Comparison of ENCODE assay signal across 8 mouse cellular contexts in genomic region chr13:56113431-56114248, GRCm38 (mm10). TPM values are rescaled to one million over a fixed set of nuclear protein-coding genes. Genes with fewer than 3 reads are reported as not detected.
DNase-seq lines count a peak whose midpoint lies in the region; ATAC-seq and TF ChIP-seq lines count a peak whose summit lies in the region.

No protein-coding gene starts in this region.

- no peaks in the 10 kb centered on the region for H3K9me3 ChIP-seq in intestine, postnatal 0 days (ENCODE audit: control insufficient read depth)

- no peak overlapping the region; the same call in 1 of the 2 replicates for H3K4me2 ChIP-seq in intestine, postnatal 0 days (replicated peaks; ENCODE audit: low read depth)

- H3K9ac ChIP-seq in intestine, postnatal 0 days (ENCODE audit: low read depth, low read length), result no peak overlapping the region

- TF ChIP-seq CTCF in intestine, postnatal 0 days (IDR thresholded peaks at IDR 0.05; ENCODE audit: low read depth), result no peak

- no peak overlapping the region for H3K4me3 ChIP-seq in intestine, postnatal 0 days (ENCODE audit: low read depth, low read length)

- peaks cover 16% of the 10 kb centered on the region; the same call in 1 of the 2 replicates for H3K36me3 ChIP-seq in intestine, postnatal 0 days (ENCODE audit: control insufficient read depth, insufficient read depth)

- intact Hi-C loops in gastrocnemius, postnatal 14 days (cut with DNase I; ENCODE audit: low total_unique reads), result no loop called here

- peak; percentile 58 for DNase-seq in adrenal gland, adult 2 months
- DNase-seq in adrenal gland, postnatal 4 days (ENCODE audit: low spot score in 2 of 2), result no peak
- DNase-seq in adrenal gland, postnatal 14 days, result peak; percentile 69
- peak; percentile 70 for DNase-seq in gastrocnemius, postnatal 14 days
- DNase-seq in lung, postnatal 10 days, result peak; percentile 66
- DNase-seq in layer of hippocampus, adult 18-20 months (ENCODE audit: low spot score in 2 of 2), result no peak
- DNase-seq in thymus, postnatal 0 days (ENCODE audit: low spot score), result no peak

- no peaks in the 10 kb centered on the region for H3K27me3 ChIP-seq in intestine, postnatal 0 days (replicated peaks; ENCODE audit: control insufficient read depth, insufficient read depth, low read length)

- no peak overlapping the region for H3K27ac ChIP-seq in intestine, postnatal 0 days (ENCODE audit: low read depth, low read length)

- H3K4me1 ChIP-seq in intestine, postnatal 0 days (replicated peaks; ENCODE audit: control insufficient read depth, insufficient read depth, low read length), result peaks cover 20% of the 10 kb centered on the region

- ATAC-seq in intestine, postnatal 0 days, result peak; percentile 41; the same call in 1 of the 2 replicates

- WGBS in intestine, postnatal 0 days, result 43% methylated on average over 19 of the region's 19 CpGs

RNA-seq across cellular contexts. Expression of gene H2afy, which starts 22.5 kb away (rescaled TPM):
- total RNA-seq in adrenal gland, adult 2 months (2021), result 100 to 1,000 TPM; 123 to 138 TPM
- 127 and 140 TPM in 2 replicates for polyA plus RNA-seq in adrenal gland, adult 2 months (2012; rRNA removed)
- 100 to 1,000 TPM; 164 to 176 TPM for total RNA-seq in adrenal gland, postnatal 4 days (2021)
- 126 and 140 TPM in 2 replicates for total RNA-seq in adrenal gland, postnatal 14 days (2021)
- 10 to 100 TPM; 60.8 to 61.3 TPM for total RNA-seq in gastrocnemius, postnatal 14 days (2021)
- polyA plus RNA-seq in intestine, postnatal 0 days (2015; fragmentation: Nextera tagmentation; extraction: Ambion mirVana), result 132 and 138 TPM in 2 replicates
- total RNA-seq in layer of hippocampus, adult 18-20 months (2021), result 100 to 1,000 TPM; 115 to 121 TPM
- polyA plus RNA-seq in thymus, postnatal 0 days (2015; fragmentation: Nextera tagmentation; extraction: Ambion mirVana), result 439 and 462 TPM in 2 replicates

Comparison
In these comparisons a context has a peak if more than half of its experiments do, and no peak if none do; other contexts are left out.
1. DNase-seq: peak in adrenal gland, adult 2 months (single experiment), adrenal gland, postnatal 14 days (single experiment), gastrocnemius, postnatal 14 days (single experiment) and lung, postnatal 10 days (single experiment); none in adrenal gland, postnatal 4 days (0 of 2), layer of hippocampus, adult 18-20 months (0 of 2) and thymus, postnatal 0 days (single experiment).